Mouse (Mus musculus): Measurements from ENCODE around the gene Morf4l2. TPM values are rescaled to one million over a fixed set of nuclear protein-coding genes. Genes with fewer than 3 reads are reported as not detected.

Morf4l2 gene
- total RNA-seq (2021), result 100 to 1,000 TPM; 384 to 412 TPM

- intact Hi-C loops (cut with DNase I), result loop anchor here (5.0 to 10.0 kb wide), 5 partner anchors 79 to 401 kb away; partner anchors contain the start of genes Plp1 and Zcchc18
- DNase-seq (ENCODE audit: extremely low spot score in 1 of 2, low spot score in 2 of 2), result peak in 1 of 2 experiments; percentile 14
Measured at GRCm38 (mm10) chrX:136743459-136743858, at the start of gene Morf4l2. Gene Morf4l2 (minus strand): TSS chrX:136743690.

- DNase-seq (ENCODE audit: extremely low spot score in 1 of 2, low spot score in 2 of 2), result no peak
Measured at GRCm38 (mm10) chrX:136789446-136789845, 46.0 kb upstream of the Morf4l2 start.

GRCm38 (mm10) chrX:136780041-136780440 lies 36.6 kb upstream of the Morf4l2 start, which contains the start of gene Glra4:
Gene Glra4 (minus strand): TSS chrX:136780141.
- intact Hi-C loops (cut with DNase I), result no loop called here
- no peak for DNase-seq (ENCODE audit: extremely low spot score in 1 of 2, low spot score in 2 of 2)

More at GRCm38 (mm10) chrX:136789446-136789845, 46.0 kb upstream of the Morf4l2 start:
- intact Hi-C loops (cut with DNase I), result no loop called here

- no peak for DNase-seq (ENCODE audit: extremely low spot score in 1 of 2, low spot score in 2 of 2)
- intact Hi-C loops (cut with DNase I), result no loop called here
Measured at GRCm38 (mm10) chrX:136779262-136779661, 35.8 kb upstream of the Morf4l2 start.

GRCm38 (mm10) chrX:136778046-136778445 lies 34.6 kb upstream of the Morf4l2 start:
- intact Hi-C loops (cut with DNase I), result no loop called here
- peak in 1 of 2 experiments; percentile 18 for DNase-seq (ENCODE audit: extremely low spot score in 1 of 2, low spot score in 2 of 2)

GRCm38 (mm10) chrX:136773035-136773434 lies 29.5 kb upstream of the Morf4l2 start:
- intact Hi-C loops (cut with DNase I), result no loop called here
- no peak for DNase-seq (ENCODE audit: extremely low spot score in 1 of 2, low spot score in 2 of 2)

GRCm38 (mm10) chrX:136761103-136762074 lies 17.9 kb upstream of the Morf4l2 start:
- peak in 1 of 2 experiments; percentile 21 for DNase-seq (ENCODE audit: extremely low spot score in 1 of 2, low spot score in 2 of 2)
- intact Hi-C loops (cut with DNase I), result loop anchor here (5.0 kb wide), 1 partner anchor 61 kb away; the partner anchor contains the start of gene Plp1

- intact Hi-C loops (cut with DNase I), result no loop called here
- no peak for DNase-seq (ENCODE audit: extremely low spot score in 1 of 2, low spot score in 2 of 2)
Measured at GRCm38 (mm10) chrX:136755464-136755863, 12.0 kb upstream of the Morf4l2 start.

GRCm38 (mm10) chrX:136749329-136749728 lies 5.8 kb upstream of the Morf4l2 start:
- intact Hi-C loops (cut with DNase I), result loop anchor here (10.0 kb wide), 2 partner anchors 245 to 395 kb away; partner anchors contain the start of gene Zcchc18

GRCm38 (mm10) chrX:136744663-136745062 lies 1.2 kb upstream of the Morf4l2 start:
- intact Hi-C loops (cut with DNase I), result loop anchor here (5.0 to 10.0 kb wide), 5 partner anchors 78 to 400 kb away; partner anchors contain the start of genes Plp1 and Zcchc18
- no peak for DNase-seq (ENCODE audit: extremely low spot score in 1 of 2, low spot score in 2 of 2)

More at GRCm38 (mm10) chrX:136749329-136749728, 5.8 kb upstream of the Morf4l2 start:
- no peak for DNase-seq (ENCODE audit: extremely low spot score in 1 of 2, low spot score in 2 of 2)

- intact Hi-C loops (cut with DNase I), result loop anchor here (5.0 to 10.0 kb wide), 5 partner anchors 80 to 402 kb away; partner anchors contain the start of genes Plp1 and Zcchc18
- DNase-seq (ENCODE audit: extremely low spot score in 1 of 2, low spot score in 2 of 2), result peak; percentile 54 to 55
Measured at GRCm38 (mm10) chrX:136742661-136743103, 808 bp downstream of the Morf4l2 start.

GRCm38 (mm10) chrX:136742241-136742640 lies 1.2 kb downstream of the Morf4l2 start:
- intact Hi-C loops (cut with DNase I), result loop anchor here (5.0 to 10.0 kb wide), 5 partner anchors 80 to 403 kb away; partner anchors contain the start of genes Plp1 and Zcchc18

GRCm38 (mm10) chrX:136741651-136742201 lies 1.8 kb downstream of the Morf4l2 start:
- DNase-seq (ENCODE audit: extremely low spot score in 1 of 2, low spot score in 2 of 2), result peak; percentile 65 to 90
- intact Hi-C loops (cut with DNase I), result loop anchor here (5.0 to 10.0 kb wide), 5 partner anchors 81 to 403 kb away; partner anchors contain the start of genes Plp1 and Zcchc18

More at GRCm38 (mm10) chrX:136742241-136742640, 1.2 kb downstream of the Morf4l2 start:
- DNase-seq (ENCODE audit: extremely low spot score in 1 of 2, low spot score in 2 of 2), result no peak

GRCm38 (mm10) chrX:136740791-136741650 lies 2.5 kb downstream of the Morf4l2 start:
- intact Hi-C loops (cut with DNase I), result loop anchor here (5.0 to 10.0 kb wide), 5 partner anchors 81 to 404 kb away; partner anchors contain the start of genes Plp1 and Zcchc18
- DNase-seq (ENCODE audit: extremely low spot score in 1 of 2, low spot score in 2 of 2), result peak; percentile 93 to 94

GRCm38 (mm10) chrX:136740087-136740790 lies 3.3 kb downstream of the Morf4l2 start:
- no peak for DNase-seq (ENCODE audit: extremely low spot score in 1 of 2, low spot score in 2 of 2)
- intact Hi-C loops (cut with DNase I), result loop anchor here (5.0 to 10.0 kb wide), 5 partner anchors 82 to 405 kb away; partner anchors contain the start of genes Plp1 and Zcchc18

GRCm38 (mm10) chrX:136732016-136732415 lies 11.5 kb downstream of the Morf4l2 start:
- DNase-seq (ENCODE audit: extremely low spot score in 1 of 2, low spot score in 2 of 2), result no peak
- intact Hi-C loops (cut with DNase I), result no loop called here

Data from left cerebral cortex, postnatal 10 days (tissue).